Mouse (Mus musculus): ENCODE data around the gene Cux2. TPM values are rescaled to one million over a fixed set of nuclear protein-coding genes. Genes with fewer than 3 reads are reported as not detected.
A peak's percentile ranks its signal among the peaks of the same experiment; 100 is the strongest.
"Not testable (repeated sequence)": the region's sequence is repeated elsewhere in the genome, so short reads cannot be mapped to it uniquely, and the experiment has no call there.

The Cux2 gene
- total RNA-seq, 1 experiment from 2014 or later = under 0.01 TPM

- ATAC-seq (ENCODE audit: extremely low read depth, insufficient number of reproducible peaks, low FRiP score, poor library complexity, severe bottlenecking) = no peak
Measured at GRCm38 (mm10) chr5:121853368-121854051, 196.4 kb downstream of the Cux2 start.

- no peak for ATAC-seq (ENCODE audit: extremely low read depth, insufficient number of reproducible peaks, low FRiP score, poor library complexity, severe bottlenecking)
Measured at GRCm38 (mm10) chr5:121849478-121850349, 200.2 kb downstream of the Cux2 start.

- ATAC-seq (ENCODE audit: extremely low read depth, insufficient number of reproducible peaks, low FRiP score, poor library complexity, severe bottlenecking) = peak; percentile 79
Measured at GRCm38 (mm10) chr5:121848743-121849142, 201.2 kb downstream of the Cux2 start, which contains the start of gene Pheta1. Pheta1 (plus strand) TSS chr5:121848984.

GRCm38 (mm10) chr5:121848035-121848519 lies 201.8 kb downstream of the Cux2 start:
- no peak for ATAC-seq (ENCODE audit: extremely low read depth, insufficient number of reproducible peaks, low FRiP score, poor library complexity, severe bottlenecking)

- ATAC-seq (ENCODE audit: extremely low read depth, insufficient number of reproducible peaks, low FRiP score, poor library complexity, severe bottlenecking) = not testable (repeated sequence)
Measured at GRCm38 (mm10) chr5:121847269-121847668, 202.6 kb downstream of the Cux2 start.

GRCm38 (mm10) chr5:121846322-121846721 lies 203.6 kb downstream of the Cux2 start:
- no peak for ATAC-seq (ENCODE audit: extremely low read depth, insufficient number of reproducible peaks, low FRiP score, poor library complexity, severe bottlenecking)

- ATAC-seq (ENCODE audit: extremely low read depth, insufficient number of reproducible peaks, low FRiP score, poor library complexity, severe bottlenecking) = no peak
Measured at GRCm38 (mm10) chr5:121845361-121845760, 204.5 kb downstream of the Cux2 start.

GRCm38 (mm10) chr5:121843138-121843905 lies 206.6 kb downstream of the Cux2 start:
- ATAC-seq (ENCODE audit: extremely low read depth, insufficient number of reproducible peaks, low FRiP score, poor library complexity, severe bottlenecking) = no peak

GRCm38 (mm10) chr5:121842665-121843118 lies 207.2 kb downstream of the Cux2 start:
- peak; percentile 52; the same call in 1 of the 2 replicates for ATAC-seq (ENCODE audit: extremely low read depth, insufficient number of reproducible peaks, low FRiP score, poor library complexity, severe bottlenecking)

GRCm38 (mm10) chr5:121841973-121842372 lies 207.9 kb downstream of the Cux2 start:
- no peak for ATAC-seq (ENCODE audit: extremely low read depth, insufficient number of reproducible peaks, low FRiP score, poor library complexity, severe bottlenecking)

GRCm38 (mm10) chr5:121841516-121841915 lies 208.4 kb downstream of the Cux2 start:
- ATAC-seq (ENCODE audit: extremely low read depth, insufficient number of reproducible peaks, low FRiP score, poor library complexity, severe bottlenecking) = no peak

GRCm38 (mm10) chr5:121839128-121839473 lies 210.8 kb downstream of the Cux2 start:
- no peak for ATAC-seq (ENCODE audit: extremely low read depth, insufficient number of reproducible peaks, low FRiP score, poor library complexity, severe bottlenecking)

GRCm38 (mm10) chr5:121838341-121839127 lies 211.4 kb downstream of the Cux2 start:
- ATAC-seq (ENCODE audit: extremely low read depth, insufficient number of reproducible peaks, low FRiP score, poor library complexity, severe bottlenecking) = peak; percentile 17

- no peak for ATAC-seq (ENCODE audit: extremely low read depth, insufficient number of reproducible peaks, low FRiP score, poor library complexity, severe bottlenecking)
Measured at GRCm38 (mm10) chr5:121837441-121838340, 212.2 kb downstream of the Cux2 start, which contains the start of gene Sh2b3. Sh2b3 (minus strand) TSS chr5:121837646.

- peak; percentile 40 for ATAC-seq (ENCODE audit: extremely low read depth, insufficient number of reproducible peaks, low FRiP score, poor library complexity, severe bottlenecking)
Measured at GRCm38 (mm10) chr5:121836692-121837415, 213.0 kb downstream of the Cux2 start.

- peak; percentile 39 for ATAC-seq (ENCODE audit: extremely low read depth, insufficient number of reproducible peaks, low FRiP score, poor library complexity, severe bottlenecking)
Measured at GRCm38 (mm10) chr5:121835949-121836691, 213.8 kb downstream of the Cux2 start.

Measured in neutrophil, adult 5-6 weeks (primary cell).